Mouse (Mus musculus): ENCODE measurements around the gene Rbm48. TPM values are rescaled to one million over a fixed set of nuclear protein-coding genes. Genes with fewer than 3 reads are reported as not detected.

The Rbm48 gene
- polyA plus RNA-seq, 1 experiment from 2014 or later: 13.5 TPM

GRCm38 (mm10) chr5:3579066-3579465, 17.3 kb downstream of the Rbm48 start:
- peaks cover 50% of the 10 kb centered on the region for H3K36me3 ChIP-seq (ENCODE audit: control insufficient read depth, insufficient read depth, low read length)
- no peak overlapping the region for H3K4me2 ChIP-seq (ENCODE audit: low read depth, low read length)
- H3K9me3 ChIP-seq (ENCODE audit: control insufficient read depth, low read length): peaks cover 5% of the 10 kb centered on the region
- H3K4me1 ChIP-seq (replicated peaks; ENCODE audit: control insufficient read depth, insufficient read depth, low read length): no peaks in the 10 kb centered on the region
- H3K27me3 ChIP-seq (ENCODE audit: control insufficient read depth, insufficient read depth, low read depth, low read length): no peaks in the 10 kb centered on the region
- H3K9ac ChIP-seq (ENCODE audit: low read length): no peak overlapping the region
- ATAC-seq (ENCODE audit: low read depth): no peak
- H3K27ac ChIP-seq (ENCODE audit: low read length): no peak overlapping the region
- H3K4me3 ChIP-seq (ENCODE audit: low read length): no peak overlapping the region
- WGBS: 93% methylated on average over 7 of the region's 7 CpGs

GRCm38 (mm10) chr5:3577939-3578338, 18.4 kb downstream of the Rbm48 start:
- H3K9ac ChIP-seq (ENCODE audit: low read length): no peak overlapping the region
- 87% methylated on average over 2 of the region's 2 CpGs for WGBS
- no peak for ATAC-seq (ENCODE audit: low read depth)
- H3K27me3 ChIP-seq (ENCODE audit: control insufficient read depth, insufficient read depth, low read depth, low read length): no peaks in the 10 kb centered on the region
- no peak overlapping the region for H3K27ac ChIP-seq (ENCODE audit: low read length)
- H3K4me1 ChIP-seq (replicated peaks; ENCODE audit: control insufficient read depth, insufficient read depth, low read length): no peaks in the 10 kb centered on the region
- peaks cover 53% of the 10 kb centered on the region for H3K36me3 ChIP-seq (ENCODE audit: control insufficient read depth, insufficient read depth, low read length)
- no peak overlapping the region for H3K4me3 ChIP-seq (ENCODE audit: low read length)
- H3K4me2 ChIP-seq (ENCODE audit: low read depth, low read length): no peak overlapping the region
- H3K9me3 ChIP-seq (ENCODE audit: control insufficient read depth, low read length): peaks cover 5% of the 10 kb centered on the region

GRCm38 (mm10) chr5:3574825-3575224, 21.6 kb downstream of the Rbm48 start:
- H3K4me1 ChIP-seq (replicated peaks; ENCODE audit: control insufficient read depth, insufficient read depth, low read length): no peaks in the 10 kb centered on the region
- no peak overlapping the region for H3K4me2 ChIP-seq (ENCODE audit: low read depth, low read length)
- no peaks in the 10 kb centered on the region for H3K27me3 ChIP-seq (ENCODE audit: control insufficient read depth, insufficient read depth, low read depth, low read length)
- no peak overlapping the region for H3K9ac ChIP-seq (ENCODE audit: low read length)
- peaks cover 71% of the 10 kb centered on the region for H3K36me3 ChIP-seq (ENCODE audit: control insufficient read depth, insufficient read depth, low read length)
- ATAC-seq (ENCODE audit: low read depth): no peak
- H3K27ac ChIP-seq (ENCODE audit: low read length): no peak overlapping the region
- 90% methylated on average over 2 of the region's 2 CpGs for WGBS
- peaks cover 5% of the 10 kb centered on the region for H3K9me3 ChIP-seq (ENCODE audit: control insufficient read depth, low read length)
- no peak overlapping the region for H3K4me3 ChIP-seq (ENCODE audit: low read length)

- Histone ChIP-seq H3K4me2 (ENCODE audit: low read depth, low read length) (no peak within 1 kb of the TSS), H3K4me3 (ENCODE audit: low read length) (no peak within 1 kb of the TSS), H3K27me3 (ENCODE audit: control insufficient read depth, insufficient read depth, low read depth, low read length) (no peaks in the 10 kb centered on the region), H3K4me1 (replicated peaks; ENCODE audit: control insufficient read depth, insufficient read depth, low read length) (no peaks in the 10 kb centered on the region), H3K9ac (ENCODE audit: low read length) (no peak within 1 kb of the TSS), H3K9me3 (ENCODE audit: control insufficient read depth, low read length) (peaks cover 5% of the 10 kb centered on the region), H3K36me3 (ENCODE audit: control insufficient read depth, insufficient read depth, low read length) (peaks cover 70% of the 10 kb centered on the region), H3K27ac (ENCODE audit: low read length) (no peak within 1 kb of the TSS)
- no peak for ATAC-seq (ENCODE audit: low read depth)
- WGBS: 93% methylated on average over 4 of the region's 4 CpGs
Measured at GRCm38 (mm10) chr5:3571266-3571665, 25.1 kb downstream of the Rbm48 start, which contains the start of gene 1700109H08Rik. 1700109H08Rik (plus strand) TSS chr5:3571566.

- Histone ChIP-seq H3K27me3 (ENCODE audit: control insufficient read depth, insufficient read depth, low read depth, low read length) (no peaks in the 10 kb centered on the region), H3K9me3 (ENCODE audit: control insufficient read depth, low read length) (no peaks in the 10 kb centered on the region), H3K27ac (ENCODE audit: low read length) (no peak overlapping the region), H3K4me1 (replicated peaks; ENCODE audit: control insufficient read depth, insufficient read depth, low read length) (no peaks in the 10 kb centered on the region), H3K36me3 (ENCODE audit: control insufficient read depth, insufficient read depth, low read length) (peaks cover 11% of the 10 kb centered on the region), H3K9ac (ENCODE audit: low read length) (no peak overlapping the region), H3K4me3 (ENCODE audit: low read length) (no peak overlapping the region), H3K4me2 (ENCODE audit: low read depth, low read length) (no peak overlapping the region)
- WGBS: 74% methylated on average over 2 of the region's 2 CpGs
- ATAC-seq (ENCODE audit: low read depth): no peak
Measured at GRCm38 (mm10) chr5:3554198-3554597, 42.2 kb downstream of the Rbm48 start.

- 81% methylated on average over 1 of the region's 1 CpGs for WGBS
- no peaks in the 10 kb centered on the region for H3K9me3 ChIP-seq (ENCODE audit: control insufficient read depth, low read length)
- no peak overlapping the region for H3K4me2 ChIP-seq (ENCODE audit: low read depth, low read length)
- H3K4me3 ChIP-seq (ENCODE audit: low read length): no peak overlapping the region
- no peak overlapping the region for H3K9ac ChIP-seq (ENCODE audit: low read length)
- no peak overlapping the region for H3K27ac ChIP-seq (ENCODE audit: low read length)
- H3K27me3 ChIP-seq (ENCODE audit: control insufficient read depth, insufficient read depth, low read depth, low read length): no peaks in the 10 kb centered on the region
- no peaks in the 10 kb centered on the region for H3K4me1 ChIP-seq (replicated peaks; ENCODE audit: control insufficient read depth, insufficient read depth, low read length)
- peaks cover 7% of the 10 kb centered on the region for H3K36me3 ChIP-seq (ENCODE audit: control insufficient read depth, insufficient read depth, low read length)
- ATAC-seq (ENCODE audit: low read depth): no peak
Measured at GRCm38 (mm10) chr5:3551481-3551880, 44.9 kb downstream of the Rbm48 start.

- WGBS: 85% methylated on average over 1 of the region's 1 CpGs
- Histone ChIP-seq H3K27ac (ENCODE audit: low read length) (no peak overlapping the region), H3K4me3 (ENCODE audit: low read length) (no peak overlapping the region), H3K4me2 (ENCODE audit: low read depth, low read length) (no peak overlapping the region), H3K27me3 (ENCODE audit: control insufficient read depth, insufficient read depth, low read depth, low read length) (no peaks in the 10 kb centered on the region), H3K4me1 (replicated peaks; ENCODE audit: control insufficient read depth, insufficient read depth, low read length) (peaks cover 9% of the 10 kb centered on the region), H3K36me3 (ENCODE audit: control insufficient read depth, insufficient read depth, low read length) (no peaks in the 10 kb centered on the region), H3K9me3 (ENCODE audit: control insufficient read depth, low read length) (no peaks in the 10 kb centered on the region), H3K9ac (ENCODE audit: low read length) (no peak overlapping the region)
- no peak for ATAC-seq (ENCODE audit: low read depth)
Measured at GRCm38 (mm10) chr5:3546226-3546625, 50.2 kb downstream of the Rbm48 start.

GRCm38 (mm10) chr5:3544480-3544769, 52.0 kb downstream of the Rbm48 start:
- WGBS: 5% methylated on average over 7 of the region's 7 CpGs
- H3K9ac ChIP-seq (ENCODE audit: low read length): peak overlapping the region; percentile 97
- no peaks in the 10 kb centered on the region for H3K36me3 ChIP-seq (ENCODE audit: control insufficient read depth, insufficient read depth, low read length)
- peak overlapping the region; percentile 83 for H3K4me2 ChIP-seq (ENCODE audit: low read depth, low read length)
- peak overlapping the region; percentile 68 for H3K4me3 ChIP-seq (ENCODE audit: low read length)
- H3K9me3 ChIP-seq (ENCODE audit: control insufficient read depth, low read length): no peaks in the 10 kb centered on the region
- no peak overlapping the region for H3K27ac ChIP-seq (ENCODE audit: low read length)
- H3K27me3 ChIP-seq (ENCODE audit: control insufficient read depth, insufficient read depth, low read depth, low read length): no peaks in the 10 kb centered on the region
- peaks cover 9% of the 10 kb centered on the region for H3K4me1 ChIP-seq (replicated peaks; ENCODE audit: control insufficient read depth, insufficient read depth, low read length)
- ATAC-seq (ENCODE audit: low read depth): no peak

GRCm38 (mm10) chr5:3543629-3544479, 52.5 kb downstream of the Rbm48 start, which contains the start of gene Fam133b:
Fam133b (plus strand) TSS chr5:3543833.
- Histone ChIP-seq H3K36me3 (ENCODE audit: control insufficient read depth, insufficient read depth, low read length) (no peaks in the 10 kb centered on the region), H3K9ac (ENCODE audit: low read length) (peak within 1 kb of the TSS; percentile 97), H3K4me1 (replicated peaks; ENCODE audit: control insufficient read depth, insufficient read depth, low read length) (peaks cover 9% of the 10 kb centered on the region), H3K27me3 (ENCODE audit: control insufficient read depth, insufficient read depth, low read depth, low read length) (no peaks in the 10 kb centered on the region), H3K9me3 (ENCODE audit: control insufficient read depth, low read length) (no peaks in the 10 kb centered on the region), H3K4me2 (ENCODE audit: low read depth, low read length) (peak within 1 kb of the TSS; percentile 83), H3K4me3 (ENCODE audit: low read length) (peak within 1 kb of the TSS; percentile 68), H3K27ac (ENCODE audit: low read length) (peak within 1 kb of the TSS; percentile 88)
- WGBS: under 1% methylated on average over 62 of the region's 80 CpGs
- ATAC-seq (ENCODE audit: low read depth): peak; percentile 96
